Mouse (Mus musculus) olfactory bulb, adult 2 months (tissue): ENCODE measurements around the gene Mapt.

Source experiments
- CTCF ChIP-seq: fragments of 200-500 bp; IDR thresholded peaks from 2 replicates; pipeline ENCODE4 v1.5.1; 2012; ENCODE audit warnings: low read depth, mild to moderate bottlenecking, low read length, moderate library complexity; ENCODE audit not compliant: insufficient read depth
- POLR2A ChIP-seq: fragments of 200-500 bp; IDR thresholded peaks from 2 replicates; pipeline ENCODE4 v1.6.1; 2012; ENCODE audit warnings: mild to moderate bottlenecking, low read depth, low read length, moderate library complexity; ENCODE audit not compliant: insufficient read depth

DNA sequence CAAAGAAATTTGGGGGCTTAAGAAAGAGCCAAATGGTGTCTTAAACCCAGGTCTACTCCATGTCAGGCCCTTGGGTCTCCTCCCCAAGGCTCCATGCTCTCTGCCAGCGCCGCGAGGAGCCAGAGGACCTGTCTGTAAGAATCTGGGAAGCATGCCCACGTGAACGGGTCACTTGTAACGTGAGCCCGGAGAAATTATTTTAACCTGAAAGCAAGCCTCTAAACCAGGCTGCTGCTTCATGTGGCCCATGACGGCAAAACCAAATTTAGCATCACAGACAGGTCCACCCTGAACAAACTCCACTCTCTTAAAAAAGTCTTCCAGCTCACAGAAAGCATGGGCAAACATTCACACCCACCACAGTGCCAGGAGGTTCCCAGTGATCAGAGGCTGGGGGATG lies 18.2 kb downstream of the Mapt start:
- TF ChIP-seq POLR2A (no peak), CTCF (no peak)
